Mouse (Mus musculus) limb, embryonic 12.5 days (tissue): Measurements from ENCODE around the gene Arhgef1. TPM values are rescaled to one million over a fixed set of nuclear protein-coding genes. Genes with fewer than 3 reads are reported as not detected.
A peak's percentile ranks its signal among the peaks of the same experiment; 100 is the strongest.

Experiments
- ATAC-seq: fragments of 200-750 bp; cut with Nextera tagmentation; 2 replicates; pipeline ENCODE4 v1.8.0; 2017; ENCODE audit warnings: low read depth, moderate TSS enrichment; ENCODE audit not compliant: insufficient number of reproducible peaks, insufficient read depth, low FRiP score, low TSS enrichment
- H3K27ac ChIP-seq: fragments of 300-500 bp; sonication (generic); 2 replicates; pipeline ENCODE4 v1.5.1; 2016; ENCODE audit warnings: mild to moderate bottlenecking, moderate library complexity
- H3K27me3 ChIP-seq: fragments of 300-500 bp; sonication (generic); 2 replicates; pipeline ENCODE4 v1.6.1; 2016; ENCODE audit warnings: mild to moderate bottlenecking, moderate library complexity
- H3K36me3 ChIP-seq: fragments of 300-500 bp; sonication (generic); 2 replicates; pipeline ENCODE4 v1.6.1; 2016; ENCODE audit warnings: mild to moderate bottlenecking, moderate library complexity
- H3K4me1 ChIP-seq: fragments of 300-500 bp; sonication (generic); replicated peaks from 2 replicates; pipeline ENCODE4 v1.6.1; 2016
- H3K4me2 ChIP-seq: fragments of 300-500 bp; sonication (generic); 2 replicates; pipeline ENCODE4 v1.6.1; 2016; ENCODE audit warnings: mild to moderate bottlenecking, moderate library complexity
- H3K4me3 ChIP-seq: fragments of 300-500 bp; sonication (generic); replicated peaks from 2 replicates; pipeline ENCODE4 v1.5.1; 2016; ENCODE audit warnings: mild to moderate bottlenecking
- H3K9ac ChIP-seq: fragments of 300-500 bp; sonication (generic); replicated peaks from 2 replicates; pipeline ENCODE4 v1.6.1; 2016; ENCODE audit warnings: mild to moderate bottlenecking, moderate library complexity
- H3K9me3 ChIP-seq: fragments of 300-500 bp; sonication (generic); 2 replicates; pipeline ENCODE4 v1.6.1; 2016; ENCODE audit warnings: mild to moderate bottlenecking, moderate library complexity
- WGBS: fragments of 180-500 bp; shearing (Covaris S2); methylation state at CpG from one replicate; pipeline ENCODE4 v1.1.7; 2016; 5-methylcytosine and 5-hydroxymethylcytosine counted together
- polyA plus RNA-seq: library from polyadenylated mRNA; unstranded; fragments of >200 nt; fragmentation: Nextera tagmentation; extraction: Ambion mirVana; gene quantifications from 2 replicates; pipeline ENCODE4 v1.2.1, GENCODE M21; 2016

Gene Arhgef1
- polyA plus RNA-seq, 1 experiment from 2014 or later, result 126 TPM

DNA sequence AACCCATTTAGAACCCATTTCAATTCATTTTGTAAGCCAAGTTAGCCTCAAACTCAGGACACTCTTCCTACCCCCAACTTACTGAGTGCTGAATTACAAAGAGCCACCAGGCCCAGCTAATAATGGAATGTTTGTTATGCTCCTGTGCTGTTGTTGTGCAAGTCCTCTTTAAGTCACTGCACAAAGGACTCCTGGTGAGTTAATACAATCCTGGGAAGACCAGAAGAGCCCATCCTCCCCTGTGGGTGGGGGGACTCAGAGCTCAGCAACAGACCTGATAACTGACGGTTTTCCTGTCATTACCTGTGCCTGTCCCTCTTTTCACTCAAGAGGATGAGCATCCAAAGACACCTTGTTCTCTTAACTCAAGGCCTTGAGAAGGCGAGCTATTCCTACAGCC, 23.1 kb upstream of the Arhgef1 start:
- Histone ChIP-seq H3K4me2 (no peak overlapping the region), H3K27me3 (no peaks in the 10 kb centered on the region), H3K27ac (no peak overlapping the region), H3K9me3 (no peaks in the 10 kb centered on the region), H3K9ac (peak overlapping the region; percentile 14; the same call in 1 of the 2 replicates), H3K4me1 (peaks cover 15% of the 10 kb centered on the region; the same call in 1 of the 2 replicates), H3K4me3 (no peak overlapping the region), H3K36me3 (no peaks in the 10 kb centered on the region)
- ATAC-seq, result no peak
- 45% methylated on average over 2 of the region's 2 CpGs for WGBS

GRCm38 (mm10) chr7:24882416-24883199, 20.1 kb upstream of the Arhgef1 start:
- H3K9ac ChIP-seq, result no peak overlapping the region
- WGBS, result 95% methylated on average over 9 of the region's 9 CpGs
- H3K9me3 ChIP-seq, result no peaks in the 10 kb centered on the region
- no peak for ATAC-seq
- H3K36me3 ChIP-seq, result peaks cover 23% of the 10 kb centered on the region
- no peak overlapping the region for H3K4me3 ChIP-seq
- H3K4me2 ChIP-seq, result no peak overlapping the region
- H3K4me1 ChIP-seq, result peaks cover 37% of the 10 kb centered on the region
- no peaks in the 10 kb centered on the region for H3K27me3 ChIP-seq
- no peak overlapping the region for H3K27ac ChIP-seq

GRCm38 (mm10) chr7:24883896-24884692, 18.6 kb upstream of the Arhgef1 start, which contains the start of gene Rps19:
Gene Rps19, plus strand, starts transcription at chr7:24884371.
- Histone ChIP-seq H3K27ac (peak within 1 kb of the TSS; percentile 89), H3K4me1 (peaks cover 32% of the 10 kb centered on the region), H3K9me3 (no peaks in the 10 kb centered on the region), H3K4me3 (peak within 1 kb of the TSS; percentile 99), H3K4me2 (peak within 1 kb of the TSS; percentile 89), H3K27me3 (no peaks in the 10 kb centered on the region), H3K36me3 (peaks cover 37% of the 10 kb centered on the region), H3K9ac (peak within 1 kb of the TSS; percentile 100)
- peak; percentile 92 for ATAC-seq
- 1% methylated on average over 57 of the region's 57 CpGs for WGBS

- Histone ChIP-seq H3K4me3 (peak overlapping the region; percentile 99), H3K27ac (peak overlapping the region; percentile 89), H3K36me3 (peaks cover 44% of the 10 kb centered on the region), H3K4me1 (peaks cover 32% of the 10 kb centered on the region), H3K9ac (peak overlapping the region; percentile 100), H3K27me3 (no peaks in the 10 kb centered on the region), H3K9me3 (no peaks in the 10 kb centered on the region), H3K4me2 (peak overlapping the region; percentile 89)
- no peak; the same call in 1 of the 2 replicates for ATAC-seq
- WGBS, result 1% methylated on average over 41 of the region's 47 CpGs
These were observed 17.9 kb upstream of the Arhgef1 start for GRCm38 (mm10) chr7:24884693-24885291.

DNA sequence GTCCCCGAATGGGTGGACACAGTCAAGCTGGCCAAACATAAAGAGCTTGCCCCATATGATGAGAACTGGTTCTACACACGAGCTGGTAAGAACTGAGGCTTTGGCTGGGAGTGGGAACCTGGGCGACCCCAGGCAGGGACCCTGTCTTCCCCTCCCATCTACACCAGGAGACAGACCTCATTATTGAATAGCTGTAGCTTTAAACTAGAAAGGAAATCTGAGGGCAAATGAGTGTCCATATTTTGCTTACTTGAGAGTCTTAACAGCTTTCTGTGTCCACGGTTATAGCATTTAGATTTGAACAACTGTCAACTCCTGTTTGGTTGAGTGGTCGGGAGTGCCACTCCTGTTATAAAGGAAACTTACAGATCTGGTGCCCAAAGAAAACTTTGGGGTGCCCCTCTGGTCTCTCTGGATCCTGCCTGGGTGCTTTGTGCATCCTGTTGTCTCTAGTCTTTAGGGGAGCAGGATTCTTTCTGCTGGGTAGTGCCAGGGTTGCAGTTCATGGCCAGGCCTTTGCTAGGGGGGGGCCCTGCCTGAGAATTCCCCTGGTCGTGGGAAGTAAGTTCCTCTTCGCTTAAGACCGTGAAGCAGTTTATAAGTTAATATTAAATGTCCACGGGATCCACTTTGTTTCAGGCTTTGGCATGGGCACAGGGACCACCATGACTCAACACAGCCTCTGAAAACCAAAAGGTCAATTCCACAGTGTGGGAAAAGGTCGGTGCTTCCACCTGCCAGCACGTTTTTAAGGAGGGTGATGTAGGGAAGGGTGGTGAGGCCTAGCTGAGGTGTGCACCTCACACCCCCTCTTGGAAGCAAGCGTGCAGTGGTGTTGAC, 17.0 kb upstream of the Arhgef1 start:
- no peak for ATAC-seq
- no peaks in the 10 kb centered on the region for H3K9me3 ChIP-seq
- H3K4me1 ChIP-seq, result peaks cover 29% of the 10 kb centered on the region
- peaks cover 53% of the 10 kb centered on the region for H3K36me3 ChIP-seq
- H3K27me3 ChIP-seq, result no peaks in the 10 kb centered on the region
- H3K9ac ChIP-seq, result peak overlapping the region; percentile 100
- peak overlapping the region; percentile 99 for H3K4me3 ChIP-seq
- no peak overlapping the region; the same call in 1 of the 2 replicates for H3K27ac ChIP-seq
- 41% methylated on average over 12 of the region's 12 CpGs for WGBS
- H3K4me2 ChIP-seq, result peak overlapping the region; percentile 89

- Histone ChIP-seq H3K27me3 (no peaks in the 10 kb centered on the region), H3K9me3 (no peaks in the 10 kb centered on the region), H3K4me1 (peaks cover 29% of the 10 kb centered on the region), H3K27ac (peak overlapping the region; percentile 53; the same call in 1 of the 2 replicates), H3K4me3 (peak overlapping the region; percentile 99), H3K36me3 (peaks cover 56% of the 10 kb centered on the region), H3K9ac (peak overlapping the region; percentile 100), H3K4me2 (peak overlapping the region; percentile 89)
- ATAC-seq, result no peak
- 71% methylated on average over 4 of the region's 4 CpGs for WGBS
These were observed 16.4 kb upstream of the Arhgef1 start for GRCm38 (mm10) chr7:24886308-24886633.

DNA sequence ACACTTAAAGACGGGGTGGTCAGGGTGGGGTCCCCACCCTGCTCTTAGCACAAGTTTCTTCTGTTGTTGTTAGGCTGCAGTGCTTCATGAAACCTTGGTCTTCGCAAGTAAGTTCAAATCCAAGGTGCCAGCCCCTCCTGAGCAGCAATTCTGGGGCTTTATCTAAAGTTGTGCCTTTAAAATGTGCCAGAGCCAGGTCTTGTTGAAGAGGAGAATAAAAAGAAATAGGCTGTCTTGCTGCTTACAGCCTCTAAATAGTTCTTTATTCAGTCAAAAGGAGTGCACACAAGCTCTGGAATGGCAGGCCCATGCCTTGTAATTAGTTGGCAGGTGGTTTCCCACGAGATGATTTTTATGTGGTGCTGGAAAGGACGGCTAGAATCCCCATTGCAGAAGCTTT, 15.6 kb upstream of the Arhgef1 start:
- H3K4me2 ChIP-seq, result peak overlapping the region; percentile 89
- H3K27ac ChIP-seq, result peak overlapping the region; percentile 53; the same call in 1 of the 2 replicates
- 71% methylated on average over 4 of the region's 4 CpGs for WGBS
- no peak for ATAC-seq
- H3K36me3 ChIP-seq, result peaks cover 56% of the 10 kb centered on the region
- H3K4me3 ChIP-seq, result no peak overlapping the region; the same call in 1 of the 2 replicates
- peaks cover 29% of the 10 kb centered on the region for H3K4me1 ChIP-seq
- H3K27me3 ChIP-seq, result no peaks in the 10 kb centered on the region
- no peaks in the 10 kb centered on the region for H3K9me3 ChIP-seq
- H3K9ac ChIP-seq, result peak overlapping the region; percentile 100

- no peak overlapping the region for H3K9ac ChIP-seq
- WGBS, result 80% methylated on average over 6 of the region's 6 CpGs
- H3K9me3 ChIP-seq, result no peaks in the 10 kb centered on the region
- no peaks in the 10 kb centered on the region for H3K27me3 ChIP-seq
- no peak overlapping the region for H3K4me2 ChIP-seq
- ATAC-seq, result no peak; the same call in 1 of the 2 replicates
- no peak overlapping the region; the same call in 1 of the 2 replicates for H3K27ac ChIP-seq
- H3K4me1 ChIP-seq, result peaks cover 29% of the 10 kb centered on the region
- no peak overlapping the region for H3K4me3 ChIP-seq
- peaks cover 59% of the 10 kb centered on the region for H3K36me3 ChIP-seq
These were observed 13.1 kb upstream of the Arhgef1 start for GRCm38 (mm10) chr7:24889431-24890220.

DNA sequence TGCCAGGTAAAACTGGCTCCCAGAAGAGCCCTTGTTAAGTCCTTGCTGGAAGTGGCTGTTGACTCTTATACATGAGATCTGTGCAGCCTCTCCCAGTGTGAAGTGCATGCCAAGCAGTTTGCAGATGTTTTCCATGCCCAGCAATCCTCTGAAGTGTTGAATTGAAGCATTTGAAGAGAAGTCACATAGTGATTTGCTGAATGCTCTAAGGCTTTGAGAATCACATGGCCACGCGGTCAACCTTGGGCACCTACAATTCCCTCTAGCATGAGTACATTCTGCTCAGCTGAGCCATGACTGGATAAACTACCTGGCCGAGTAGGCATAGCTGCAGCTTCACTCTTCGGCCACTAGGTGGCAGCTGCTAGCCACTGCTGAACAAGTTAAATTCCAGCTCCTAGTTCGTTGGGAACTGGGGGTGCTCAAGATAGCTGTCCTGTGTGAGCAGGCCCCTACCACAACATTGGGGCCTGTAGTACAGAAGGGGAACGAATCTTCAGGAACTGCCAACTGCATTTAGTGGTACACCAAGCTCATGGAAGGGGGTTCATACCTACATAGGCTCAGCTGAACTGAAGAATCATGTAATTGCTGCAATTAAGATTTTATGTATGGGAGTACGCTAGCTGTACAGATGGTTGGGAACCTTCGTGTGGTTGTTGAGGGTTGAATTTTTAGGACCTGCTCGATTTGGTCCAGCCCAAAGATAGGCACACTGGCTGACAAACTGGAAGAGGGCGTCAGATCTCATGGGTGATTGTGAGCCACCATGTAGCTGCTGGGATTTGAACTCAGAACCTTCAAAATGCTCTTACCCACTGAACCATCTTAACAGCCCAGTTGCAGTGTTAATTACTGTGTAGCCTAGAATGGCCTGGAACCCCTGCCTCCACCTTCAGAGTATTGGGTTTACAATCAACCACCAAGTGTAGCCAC, 12.2 kb upstream of the Arhgef1 start:
- ATAC-seq, result peak; percentile 69; the same call in 1 of the 2 replicates
- 37% methylated on average over 10 of the region's 10 CpGs for WGBS
- Histone ChIP-seq H3K36me3 (peaks cover 57% of the 10 kb centered on the region), H3K9me3 (no peaks in the 10 kb centered on the region), H3K27me3 (no peaks in the 10 kb centered on the region), H3K9ac (no peak overlapping the region), H3K4me2 (no peak overlapping the region), H3K27ac (no peak overlapping the region; the same call in 1 of the 2 replicates), H3K4me1 (peaks cover 25% of the 10 kb centered on the region), H3K4me3 (no peak overlapping the region)
